Mouse (Mus musculus) heart, postnatal 0 days (tissue): ENCODE measurements around the gene Inpp5b. TPM values are rescaled to one million over a fixed set of nuclear protein-coding genes. Genes with fewer than 3 reads are reported as not detected.

Source experiments
- ATAC-seq: fragments of 200-750 bp; cut with Nextera tagmentation; 2 replicates; pipeline ENCODE4 v1.8.0; 2017; ENCODE audit warnings: low read depth, moderate number of reproducible peaks, moderate library complexity; ENCODE audit not compliant: insufficient read depth
- DNase-seq: peaks from one replicate; pipeline ENCODE4 v3.0.0-alpha.2; 2016; ENCODE audit warnings: low spot score
- H3K27ac ChIP-seq: fragments of 300-500 bp; sonication (generic); 2 replicates; pipeline ENCODE4 v1.5.1; 2014; ENCODE audit warnings: low read depth, mild to moderate bottlenecking
- H3K27me3 ChIP-seq: fragments of 300-500 bp; sonication (generic); 2 replicates; pipeline ENCODE4 v1.6.1; 2014; ENCODE audit warnings: low read length, mixed read lengths; ENCODE audit not compliant: control insufficient read depth, insufficient read depth
- H3K36me3 ChIP-seq: fragments of 300-500 bp; sonication (generic); replicated peaks from 2 replicates; pipeline ENCODE4 v1.6.1; 2014; ENCODE audit warnings: low read length, mixed read lengths; ENCODE audit not compliant: control insufficient read depth, insufficient read depth
- H3K4me1 ChIP-seq: fragments of 300-500 bp; sonication (generic); 2 replicates; pipeline ENCODE4 v1.6.1; 2014; ENCODE audit warnings: antibody characterized with exemption; ENCODE audit not compliant: control insufficient read depth, insufficient read depth
- H3K4me2 ChIP-seq: fragments of 300-500 bp; sonication (generic); 2 replicates; pipeline ENCODE4 v1.6.1; 2014; ENCODE audit warnings: low read depth, mild to moderate bottlenecking, low read length, moderate library complexity
- H3K4me3 ChIP-seq: fragments of 300-500 bp; sonication (generic); 2 replicates; pipeline ENCODE4 v1.5.1; 2014; ENCODE audit warnings: low read depth, low read length
- H3K9ac ChIP-seq: fragments of 300-500 bp; sonication (generic); replicated peaks from 2 replicates; pipeline ENCODE4 v1.6.1; 2014; ENCODE audit warnings: low read depth, low read length, mixed read lengths
- H3K9me3 ChIP-seq: fragments of 300-500 bp; sonication (generic); replicated peaks from 2 replicates; pipeline ENCODE4 v1.6.1; 2016; ENCODE audit warnings: low read length; ENCODE audit not compliant: control insufficient read depth
- CTCF ChIP-seq: IDR thresholded peaks from 2 replicates; pipeline ENCODE4 v1.5.1; 2016; ENCODE audit warnings: antibody characterized with exemption, control low read depth, low read depth
- EP300 ChIP-seq: IDR thresholded peaks from 2 replicates; pipeline ENCODE4 v1.6.1; 2016; ENCODE audit warnings: antibody characterized with exemption, low read depth
- WGBS: fragments of 180-500 bp; shearing (Covaris S2); extraction: QIAGEN DNeasy Blood & Tissue Kit; methylation state at CpG from one replicate; pipeline ENCODE4 v1.1.7; 2014; 5-methylcytosine and 5-hydroxymethylcytosine counted together
- polyA plus RNA-seq: library from polyadenylated mRNA; unstranded; fragments of >200 nt; fragmentation: Nextera tagmentation; extraction: Ambion mirVana; gene quantifications from 2 replicates; pipeline ENCODE4 v1.2.1, GENCODE M21; 2015
- total RNA-seq: library from RNA; depleted of rRNA; stranded (reverse); fragments of >200 nt; gene quantifications from 2 replicates; pipeline ENCODE4 v1.2.3, GENCODE M21; 2014; ENCODE audit warnings: low replicate concordance

Inpp5b gene
- total and polyA plus RNA-seq, 2 experiments from 2014 or later, result 8.2 to 10.4 TPM

DNA sequence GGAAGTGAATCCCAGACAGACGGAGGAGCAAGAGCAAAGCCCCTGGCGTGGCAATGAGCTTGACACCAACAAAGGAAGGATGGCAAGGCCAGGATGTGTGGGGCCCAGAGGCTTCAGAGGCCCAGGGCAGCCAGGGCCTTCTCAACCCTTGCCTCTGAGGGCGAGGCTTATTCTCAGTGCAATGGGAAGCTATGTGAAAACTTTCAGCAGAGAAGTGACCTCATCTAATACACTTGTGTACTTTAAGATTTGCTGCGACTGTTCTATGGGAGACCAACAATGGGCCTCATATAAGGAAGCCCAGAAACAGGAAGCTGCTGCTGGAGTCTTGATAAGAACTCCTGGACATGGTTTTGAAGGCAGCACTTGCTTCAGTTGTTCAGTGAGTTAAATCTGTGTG lies 30.5 kb downstream of the Inpp5b start:
- Histone ChIP-seq H3K9me3 (no peaks in the 10 kb centered on the region), H3K9ac (peak overlapping the region; percentile 22; the same call in 1 of the 2 replicates), H3K27me3 (no peaks in the 10 kb centered on the region), H3K4me1 (no peaks in the 10 kb centered on the region), H3K4me3 (no peak overlapping the region), H3K4me2 (no peak overlapping the region), H3K27ac (peak overlapping the region; percentile 89), H3K36me3 (no peaks in the 10 kb centered on the region)
- ATAC-seq (peak; percentile 91), DNase-seq (peak; percentile 64)
- 32% methylated on average over 4 of the region's 4 CpGs for WGBS
- TF ChIP-seq EP300 (0 out of 2 replicates have a peak, but pooled peaks have one; percentile 37), CTCF (no peak)

DNA sequence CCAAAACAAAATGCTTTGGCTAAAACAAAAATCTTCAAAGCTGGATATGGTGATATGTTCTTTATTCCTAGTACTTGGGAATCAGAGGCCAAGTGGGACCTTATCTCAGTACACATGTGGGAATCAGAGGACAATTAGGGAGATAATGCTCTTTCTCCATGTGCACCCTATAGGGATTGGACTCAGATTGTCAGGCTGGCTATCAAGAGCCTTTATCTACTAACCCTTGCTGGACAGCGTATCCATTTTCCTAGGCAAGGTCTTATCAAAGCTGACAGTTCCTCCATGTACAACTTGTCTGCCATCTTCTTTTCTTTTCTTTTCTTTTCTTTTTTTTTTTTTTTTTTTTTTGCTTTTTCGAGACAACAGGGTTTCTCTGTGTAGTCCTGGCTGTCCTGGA lies 31.8 kb downstream of the Inpp5b start:
- 0 out of 2 replicates have a peak, but pooled peaks cover 3% of the 10 kb centered on the region for H3K36me3 ChIP-seq
- H3K27ac ChIP-seq, result peak overlapping the region; percentile 81; the same call in 1 of the 2 replicates
- ATAC-seq (no peak), DNase-seq (no peak)
- H3K4me2 ChIP-seq, result no peak overlapping the region
- H3K4me1 ChIP-seq, result no peaks in the 10 kb centered on the region
- H3K27me3 ChIP-seq, result no peaks in the 10 kb centered on the region
- H3K4me3 ChIP-seq, result no peak overlapping the region
- WGBS, result 65% methylated on average over 2 of the region's 2 CpGs
- H3K9me3 ChIP-seq, result no peaks in the 10 kb centered on the region
- no peak overlapping the region for H3K9ac ChIP-seq
- TF ChIP-seq EP300 (no peak), CTCF (no peak)

DNA sequence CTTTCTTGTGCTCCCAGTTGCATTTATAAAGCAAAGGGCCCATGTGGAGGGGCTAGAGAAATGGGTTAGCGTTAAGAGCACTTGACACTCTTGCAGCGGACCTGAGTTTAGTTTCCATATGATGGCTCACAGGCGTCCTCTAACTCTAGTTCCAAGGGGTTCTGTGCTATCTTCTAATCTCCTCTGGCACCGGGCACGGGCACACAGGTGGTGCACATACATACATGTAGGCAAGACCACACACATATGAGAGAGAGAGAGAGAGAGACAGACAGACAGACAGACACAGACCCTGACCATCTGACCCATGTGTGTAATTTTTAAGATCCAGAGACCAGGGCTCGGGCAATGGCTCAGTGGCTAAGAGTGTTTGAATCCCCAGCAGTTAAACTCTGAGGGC lies 32.3 kb downstream of the Inpp5b start:
- peaks cover 3% of the 10 kb centered on the region for H3K36me3 ChIP-seq
- H3K4me1 ChIP-seq, result no peaks in the 10 kb centered on the region
- TF ChIP-seq CTCF (no peak), EP300 (no peak)
- H3K4me2 ChIP-seq, result no peak overlapping the region
- H3K27me3 ChIP-seq, result no peaks in the 10 kb centered on the region
- 83% methylated on average over 6 of the region's 6 CpGs for WGBS
- no peak for DNase-seq
- no peak overlapping the region for H3K9ac ChIP-seq
- no peak for ATAC-seq
- no peak overlapping the region for H3K4me3 ChIP-seq
- no peak overlapping the region for H3K27ac ChIP-seq
- no peaks in the 10 kb centered on the region for H3K9me3 ChIP-seq

DNA sequence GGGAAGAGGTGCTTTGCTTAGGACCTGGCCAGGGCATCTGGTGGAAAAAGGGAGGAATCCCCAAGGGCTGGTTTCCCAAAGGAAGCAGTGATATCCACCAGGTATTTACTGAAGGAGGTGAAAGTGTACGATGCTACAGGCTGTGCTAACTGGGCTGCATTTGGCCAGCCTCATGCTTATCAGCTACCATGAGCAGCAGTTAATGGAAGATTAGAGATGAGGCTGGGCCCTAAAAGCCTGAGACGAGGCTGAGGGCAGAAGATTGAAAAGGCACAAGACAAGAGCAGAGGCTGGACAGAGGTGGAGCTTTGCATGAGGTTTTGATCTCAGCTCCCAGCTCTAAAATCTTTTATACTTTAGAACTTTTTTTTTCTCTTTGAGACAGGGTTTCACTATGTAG lies 32.8 kb downstream of the Inpp5b start:
- Histone ChIP-seq H3K9me3 (no peaks in the 10 kb centered on the region), H3K27ac (no peak overlapping the region), H3K27me3 (no peaks in the 10 kb centered on the region), H3K4me1 (no peaks in the 10 kb centered on the region), H3K9ac (no peak overlapping the region), H3K4me2 (no peak overlapping the region), H3K4me3 (no peak overlapping the region), H3K36me3 (peaks cover 7% of the 10 kb centered on the region)
- TF ChIP-seq EP300 (no peak), CTCF (no peak)
- 28% methylated on average over 2 of the region's 2 CpGs for WGBS
- DNase-seq (no peak), ATAC-seq (no peak)

DNA sequence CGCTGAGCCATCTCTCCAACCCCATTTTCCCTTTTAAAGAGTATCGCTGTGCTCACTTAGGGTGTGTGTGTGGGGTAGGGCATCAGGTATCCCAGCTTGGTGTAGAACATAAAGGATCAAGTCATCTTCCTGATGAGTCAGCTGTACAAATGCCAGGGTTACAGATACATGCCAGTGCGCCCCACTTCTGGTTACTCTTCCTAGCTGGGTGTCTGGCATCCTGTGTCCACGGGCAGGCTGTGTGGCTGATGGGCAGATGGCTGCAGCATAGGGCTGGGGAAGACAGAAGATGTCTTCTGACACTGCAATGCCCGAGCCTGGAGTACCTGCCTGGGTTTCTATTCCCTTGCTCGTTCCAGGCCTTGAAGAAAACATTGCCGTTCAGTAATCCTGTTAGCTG lies 39.7 kb downstream of the Inpp5b start:
- no peak overlapping the region for H3K4me3 ChIP-seq
- ATAC-seq (no peak), DNase-seq (no peak)
- H3K27ac ChIP-seq, result no peak overlapping the region
- no peak for TF ChIP-seq CTCF
- H3K9me3 ChIP-seq, result no peaks in the 10 kb centered on the region
- no peaks in the 10 kb centered on the region for H3K27me3 ChIP-seq
- H3K36me3 ChIP-seq, result peaks cover 69% of the 10 kb centered on the region
- no peaks in the 10 kb centered on the region for H3K4me1 ChIP-seq
- H3K4me2 ChIP-seq, result no peak overlapping the region
- WGBS, result 88% methylated on average over 7 of the region's 7 CpGs
- no peak overlapping the region for H3K9ac ChIP-seq

DNA sequence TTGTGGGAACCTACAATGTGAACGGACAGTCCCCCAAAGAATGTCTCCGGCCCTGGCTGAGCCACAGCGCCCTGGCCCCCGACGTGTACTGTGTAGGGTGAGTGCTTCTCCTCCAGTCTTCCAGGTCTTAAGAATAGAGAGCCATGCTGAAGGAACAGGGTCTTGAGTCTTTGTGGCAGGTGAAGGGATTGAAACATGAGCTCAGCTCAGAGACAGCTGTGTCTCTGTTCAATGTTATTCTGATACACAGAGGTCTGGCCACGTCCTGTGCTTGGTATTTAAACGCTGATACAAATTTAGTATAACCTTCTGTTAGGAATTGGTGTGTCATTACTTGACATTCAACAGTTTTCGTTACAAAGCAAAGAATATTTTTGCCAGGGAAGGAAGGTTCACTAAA lies 40.7 kb downstream of the Inpp5b start:
- Histone ChIP-seq H3K4me1 (no peaks in the 10 kb centered on the region), H3K36me3 (peaks cover 78% of the 10 kb centered on the region), H3K4me2 (no peak overlapping the region), H3K27ac (no peak overlapping the region), H3K9me3 (no peaks in the 10 kb centered on the region), H3K4me3 (no peak overlapping the region), H3K9ac (no peak overlapping the region), H3K27me3 (no peaks in the 10 kb centered on the region)
- DNase-seq (no peak), ATAC-seq (no peak)
- WGBS, result 89% methylated on average over 8 of the region's 8 CpGs
- TF ChIP-seq EP300, result no peak
- TF ChIP-seq CTCF, result no peak
